Mouse (Mus musculus) kidney, adult 2 months (tissue): ENCODE data around the gene Entpd5.

Experiments
- CTCF ChIP-seq: fragments of 200-500 bp; conservative IDR thresholded peaks from 2 replicates; pipeline ENCODE4 v1.5.1; 2011; ENCODE audit warnings: low read depth, mild to moderate bottlenecking, control low read depth, low read length, moderate library complexity, mixed read lengths; ENCODE audit not compliant: insufficient read depth, insufficient read length
- POLR2A ChIP-seq: fragments of 200-500 bp; IDR thresholded peaks from one replicate; pipeline ENCODE4 v1.6.1; 2011; ENCODE audit warnings: low read depth, low read length, control low read depth

GRCm38 (mm10) chr12:84417605-84417922, 8.7 kb upstream of the Entpd5 start:
- TF ChIP-seq CTCF (no peak), POLR2A (no peak)
